Mouse (Mus musculus): ENCODE results near the gene Zfp341. TPM values are rescaled to one million over a fixed set of nuclear protein-coding genes. Genes with fewer than 3 reads are reported as not detected.
A peak's percentile ranks its signal among the peaks of the same experiment; 100 is the strongest.

The Zfp341 gene
- polyA plus RNA-seq, 1 experiment = 18.7 TPM

DNA sequence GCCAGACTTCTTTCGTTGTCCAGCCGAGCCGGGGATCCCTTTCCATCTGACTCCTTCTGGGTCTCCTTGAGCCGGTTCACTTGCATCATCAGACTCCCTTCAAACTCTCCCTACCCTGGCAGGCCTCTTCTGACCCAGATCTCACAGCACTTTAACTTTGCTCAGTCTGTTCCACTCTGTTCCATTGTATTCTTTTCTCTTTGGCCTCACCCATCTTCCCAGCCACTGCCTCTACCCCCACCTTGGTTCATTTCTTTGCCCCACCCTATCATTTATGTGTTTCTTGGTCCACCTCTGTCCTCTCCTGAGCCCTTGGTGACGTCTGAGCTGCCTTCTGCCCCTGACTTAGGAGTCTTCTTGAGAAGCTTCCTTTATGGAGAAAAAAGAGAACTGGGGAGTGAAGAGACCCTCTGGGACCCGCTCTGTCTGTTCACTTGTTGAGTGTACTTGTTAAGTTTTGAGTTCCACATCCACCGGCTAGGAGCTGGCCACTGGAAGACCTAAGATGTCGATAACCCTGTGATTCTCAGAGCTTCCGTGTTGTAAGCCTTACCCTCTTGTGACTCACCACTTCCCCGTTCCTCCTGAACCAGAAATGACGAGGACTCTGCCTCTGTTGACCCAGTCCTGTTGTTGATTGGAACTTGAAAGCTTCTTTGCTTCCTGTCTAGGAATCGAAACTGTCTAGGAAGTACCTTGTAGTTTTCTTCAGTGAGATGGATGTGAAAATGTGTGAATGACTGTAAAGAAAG, 44.6 kb downstream of the Zfp341 start:
- no peak for DNase-seq (ENCODE audit: low read depth)
- no peak for TF ChIP-seq POLR2A (IDR thresholded peaks at IDR 0.05; ENCODE audit: borderline replicate concordance, extremely low read depth, insufficient read depth, insufficient read length, poor library complexity, severe bottlenecking)
- TF ChIP-seq CTCF (IDR thresholded peaks at IDR 0.05; ENCODE audit: borderline replicate concordance, extremely low read depth, insufficient read depth, insufficient read length) = no peak

DNA sequence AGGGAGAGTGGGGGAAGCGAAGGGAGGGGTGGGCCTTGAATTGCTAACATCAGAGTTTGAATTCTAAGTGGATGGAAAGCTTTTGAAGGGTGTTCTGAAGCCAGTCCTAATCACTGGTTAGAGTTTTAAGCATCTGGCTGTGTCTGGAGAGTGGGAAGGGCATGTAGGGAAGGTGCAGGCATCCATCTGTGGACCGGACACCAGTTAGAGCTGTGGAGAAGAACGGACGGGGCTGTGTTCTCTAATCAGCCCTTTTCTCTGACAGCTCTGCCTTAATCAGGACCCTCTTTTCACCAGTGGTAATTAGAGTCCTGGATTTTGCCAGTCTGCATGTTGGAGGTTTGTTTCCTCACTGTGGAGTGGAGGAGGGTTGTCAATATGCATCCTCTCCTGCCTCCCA, 46.0 kb downstream of the Zfp341 start:
- DNase-seq (ENCODE audit: low read depth) = no peak
- TF ChIP-seq CTCF (IDR thresholded peaks at IDR 0.05; ENCODE audit: borderline replicate concordance, extremely low read depth, insufficient read depth, insufficient read length) (no peak), POLR2A (IDR thresholded peaks at IDR 0.05; ENCODE audit: borderline replicate concordance, extremely low read depth, insufficient read depth, insufficient read length, poor library complexity, severe bottlenecking) (no peak)

DNA sequence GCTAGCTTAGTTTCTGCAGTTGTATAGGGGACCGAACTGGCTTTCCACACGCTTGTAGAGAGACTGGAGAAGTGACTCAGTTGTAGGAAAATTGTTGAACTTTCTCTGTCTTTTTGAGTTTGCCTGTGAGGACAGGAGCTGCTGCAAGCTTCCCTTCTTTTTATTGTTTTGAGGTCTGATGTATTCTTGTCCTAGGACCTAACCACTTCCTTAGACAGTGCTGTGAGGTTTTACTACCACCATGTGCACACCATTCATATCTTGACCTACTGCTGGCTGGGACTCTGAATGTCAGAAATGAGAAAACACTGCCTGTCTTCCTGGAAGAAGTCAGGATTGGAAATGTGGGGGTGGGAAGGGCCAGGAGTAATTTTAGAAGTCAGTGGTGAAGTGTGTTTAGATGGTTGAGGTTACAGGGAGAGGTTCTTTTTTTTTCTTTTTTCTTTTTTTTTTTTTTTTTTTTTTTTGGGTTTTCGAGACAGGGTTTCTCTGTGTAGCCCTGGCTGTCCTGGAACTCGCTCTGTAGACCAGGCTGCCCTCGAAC, 46.5 kb downstream of the Zfp341 start:
- no peak for DNase-seq (ENCODE audit: low read depth)
- TF ChIP-seq POLR2A (IDR thresholded peaks at IDR 0.05; ENCODE audit: borderline replicate concordance, extremely low read depth, insufficient read depth, insufficient read length, poor library complexity, severe bottlenecking) = no peak
- TF ChIP-seq CTCF (IDR thresholded peaks at IDR 0.05; ENCODE audit: borderline replicate concordance, extremely low read depth, insufficient read depth, insufficient read length) = no peak

DNA sequence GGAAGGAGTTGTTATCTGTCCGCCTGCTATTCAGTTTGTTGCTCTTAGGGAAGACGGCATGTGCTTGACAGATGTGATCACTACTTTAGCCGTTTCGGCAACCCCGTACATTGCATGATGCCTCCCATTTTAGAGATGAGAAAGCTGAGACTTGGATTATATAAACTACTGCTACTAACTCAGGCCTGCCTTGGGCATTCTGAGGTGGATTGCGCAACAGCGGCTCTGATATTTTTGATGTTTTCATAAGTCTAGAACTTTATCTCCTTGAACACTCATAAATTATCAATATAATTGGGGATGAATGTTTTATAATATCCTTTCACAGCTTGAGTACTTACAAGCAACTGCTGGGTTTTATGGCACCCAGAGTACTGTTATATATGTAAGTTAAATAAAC, 55.6 kb downstream of the Zfp341 start:
- TF ChIP-seq CTCF (IDR thresholded peaks at IDR 0.05; ENCODE audit: borderline replicate concordance, extremely low read depth, insufficient read depth, insufficient read length) (no peak), POLR2A (IDR thresholded peaks at IDR 0.05; ENCODE audit: borderline replicate concordance, extremely low read depth, insufficient read depth, insufficient read length, poor library complexity, severe bottlenecking) (no peak)

DNA sequence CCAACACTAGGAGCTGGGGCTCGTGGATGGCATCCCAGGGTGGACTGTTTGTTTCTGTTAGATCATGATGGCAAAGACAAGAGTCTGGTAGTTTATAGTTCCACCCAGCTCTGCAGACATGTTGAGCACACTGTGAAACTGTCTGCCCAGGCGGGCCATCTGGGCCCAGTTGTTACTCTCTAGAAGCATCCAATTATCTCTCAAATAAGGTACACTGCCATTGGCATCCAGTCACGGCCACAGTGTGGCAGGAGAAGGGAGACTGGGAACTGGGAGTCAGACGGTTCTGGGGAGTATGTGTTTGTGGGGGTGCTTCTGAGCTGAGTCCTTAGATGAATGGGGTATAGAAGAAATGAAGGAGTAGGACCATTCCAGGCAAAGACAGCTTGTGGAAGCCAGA, 57.0 kb downstream of the Zfp341 start:
- TF ChIP-seq POLR2A (IDR thresholded peaks at IDR 0.05; ENCODE audit: borderline replicate concordance, extremely low read depth, insufficient read depth, insufficient read length, poor library complexity, severe bottlenecking) (no peak), CTCF (IDR thresholded peaks at IDR 0.05; ENCODE audit: borderline replicate concordance, extremely low read depth, insufficient read depth, insufficient read length) (no peak)
- no peak for DNase-seq (ENCODE audit: low read depth)

More for the DNA sequence above, 55.6 kb downstream of the Zfp341 start:
- no peak for DNase-seq (ENCODE audit: low read depth)

DNA sequence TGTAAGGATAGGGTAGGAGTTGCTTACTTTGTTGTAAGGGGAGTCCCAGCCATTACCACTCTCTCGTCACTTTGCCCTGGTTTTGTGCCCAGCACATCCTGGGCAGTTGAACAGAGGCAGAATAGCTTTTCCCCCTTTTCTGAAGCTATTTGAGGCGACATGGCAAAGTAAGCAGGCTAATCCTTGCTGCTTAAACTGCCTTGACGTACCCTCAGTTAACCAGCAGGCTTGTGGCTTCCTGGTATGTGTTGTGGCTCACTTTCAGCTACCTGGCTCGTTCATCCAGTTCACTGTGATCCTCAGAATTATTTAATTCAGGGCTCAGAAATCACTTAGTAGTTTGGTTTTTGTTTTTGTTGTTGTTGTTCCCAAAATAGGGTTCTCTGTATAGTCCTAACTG, 57.6 kb downstream of the Zfp341 start:
- TF ChIP-seq POLR2A (IDR thresholded peaks at IDR 0.05; ENCODE audit: borderline replicate concordance, extremely low read depth, insufficient read depth, insufficient read length, poor library complexity, severe bottlenecking) (no peak), CTCF (IDR thresholded peaks at IDR 0.05; ENCODE audit: borderline replicate concordance, extremely low read depth, insufficient read depth, insufficient read length) (no peak)
- DNase-seq (ENCODE audit: low read depth) = no peak

DNA sequence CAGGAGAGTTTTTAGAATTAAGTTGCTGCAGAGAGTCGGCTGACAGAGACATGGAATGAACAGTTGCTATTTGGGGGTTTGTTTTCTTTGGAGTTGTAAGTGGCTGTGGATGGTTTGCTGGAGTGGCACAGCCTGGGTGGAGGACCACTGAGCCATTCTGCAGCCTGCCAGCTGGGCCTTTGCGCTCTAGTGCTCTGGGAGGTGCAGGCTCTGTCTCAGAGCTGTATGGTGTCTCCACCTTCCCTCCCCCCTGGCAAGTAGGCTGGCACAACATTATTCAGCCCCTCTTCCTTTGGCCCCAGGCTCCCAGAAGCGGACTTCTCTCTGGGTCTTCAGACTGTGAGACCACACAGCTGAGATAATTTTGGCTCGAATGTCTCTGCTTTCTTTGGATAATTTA, 60.9 kb downstream of the Zfp341 start:
- peak; percentile 40 for DNase-seq (ENCODE audit: low read depth)
- no peak for TF ChIP-seq CTCF (IDR thresholded peaks at IDR 0.05; ENCODE audit: borderline replicate concordance, extremely low read depth, insufficient read depth, insufficient read length)
- no peak for TF ChIP-seq POLR2A (IDR thresholded peaks at IDR 0.05; ENCODE audit: borderline replicate concordance, extremely low read depth, insufficient read depth, insufficient read length, poor library complexity, severe bottlenecking)

DNA sequence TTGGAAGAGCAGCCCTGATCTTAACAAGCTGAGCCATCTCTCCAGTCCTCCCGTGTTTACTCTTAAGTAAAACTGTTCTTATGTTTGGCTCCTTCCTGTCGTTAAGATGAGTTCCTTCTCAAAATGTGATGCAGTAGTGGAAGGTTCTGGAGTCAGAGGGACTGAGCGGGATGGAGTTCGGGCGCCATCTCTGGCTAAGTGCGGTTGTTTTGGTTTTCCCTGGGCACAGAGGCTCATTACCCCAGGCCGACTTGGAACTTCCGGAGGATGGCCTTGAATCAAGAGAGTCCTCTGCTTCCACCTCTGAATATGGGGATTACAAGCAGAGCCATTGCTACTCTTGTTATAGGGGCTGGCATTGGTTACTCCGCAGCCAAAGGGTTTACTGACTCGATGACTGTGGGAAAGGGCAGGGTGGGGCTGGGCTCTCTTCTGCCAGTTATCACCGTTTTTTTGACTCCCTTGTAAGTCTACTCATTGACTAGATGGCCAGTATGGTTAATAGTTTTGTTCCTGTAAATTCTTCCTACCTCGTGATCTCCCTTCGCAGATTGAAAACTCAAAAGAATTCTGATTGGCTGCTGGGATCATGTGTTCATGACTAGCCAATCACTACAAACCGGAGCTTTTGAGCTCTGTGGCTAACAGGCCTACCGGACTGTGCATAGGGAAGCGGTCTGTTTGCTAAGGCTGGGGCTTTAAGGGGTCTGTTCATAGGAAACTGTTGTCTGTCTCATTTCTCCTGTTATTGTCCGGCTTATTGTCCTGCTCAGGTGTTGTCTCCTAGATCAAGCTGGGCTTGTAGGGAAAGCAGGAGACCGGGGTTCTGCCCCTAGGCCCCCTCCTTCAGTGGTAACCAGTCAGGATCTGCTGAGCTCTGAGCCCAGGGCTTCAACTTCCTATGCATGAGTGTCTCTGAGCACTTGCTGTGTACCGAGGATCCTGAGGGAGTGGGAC, 63.8 kb downstream of the Zfp341 start:
- peak; percentile 88 for DNase-seq (ENCODE audit: low read depth)
- TF ChIP-seq POLR2A (IDR thresholded peaks at IDR 0.05; ENCODE audit: borderline replicate concordance, extremely low read depth, insufficient read depth, insufficient read length, poor library complexity, severe bottlenecking) (no peak), CTCF (IDR thresholded peaks at IDR 0.05; ENCODE audit: borderline replicate concordance, extremely low read depth, insufficient read depth, insufficient read length) (no peak)

DNA sequence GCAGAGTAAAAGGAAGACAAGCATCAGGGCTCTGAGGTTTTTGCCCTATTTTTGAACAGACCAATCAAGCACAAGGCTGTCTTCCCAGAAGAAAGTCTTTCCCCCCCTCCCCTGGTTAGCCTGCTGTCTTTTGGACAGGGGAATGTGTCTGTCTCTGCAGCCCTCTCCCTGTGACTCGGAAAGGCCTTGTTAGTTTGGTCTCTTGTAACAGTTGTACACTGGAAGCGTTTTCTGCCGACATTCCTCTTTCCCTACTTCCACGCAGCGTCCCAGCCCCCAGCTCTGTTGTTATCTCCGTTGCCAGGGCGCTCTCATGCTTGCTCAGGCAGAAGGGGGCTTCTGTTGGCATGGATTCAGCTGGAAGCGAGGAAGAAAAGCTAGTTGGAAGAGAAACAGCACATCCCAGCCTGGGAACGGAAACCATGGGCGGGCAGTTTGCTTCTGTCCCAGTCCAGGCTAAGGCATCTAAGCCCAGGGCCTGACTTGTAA, 64.6 kb downstream of the Zfp341 start:
- DNase-seq (ENCODE audit: low read depth) = peak; percentile 98
- TF ChIP-seq POLR2A (IDR thresholded peaks at IDR 0.05; ENCODE audit: borderline replicate concordance, extremely low read depth, insufficient read depth, insufficient read length, poor library complexity, severe bottlenecking) (no peak), CTCF (IDR thresholded peaks at IDR 0.05; ENCODE audit: borderline replicate concordance, extremely low read depth, insufficient read depth, insufficient read length) (no peak)

DNA sequence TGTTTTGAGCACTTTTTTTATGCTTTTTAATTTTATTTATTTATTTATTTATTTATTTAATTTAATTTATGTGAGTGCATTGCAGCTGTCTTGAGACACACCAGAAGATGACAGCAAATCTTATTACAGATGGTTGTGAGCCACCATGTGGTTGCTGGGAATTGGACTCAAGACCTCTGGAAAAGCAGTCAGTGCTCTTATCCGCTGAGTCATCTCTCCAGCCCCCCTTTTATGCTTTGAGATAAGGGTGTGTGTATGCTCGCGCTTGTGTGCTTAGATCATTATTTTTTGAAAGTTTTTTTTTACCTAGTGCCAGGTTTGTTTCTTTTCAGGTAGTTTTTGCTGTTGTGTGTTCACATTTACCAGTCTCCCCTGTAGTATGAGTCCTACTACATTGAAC, 65.9 kb downstream of the Zfp341 start:
- no peak for TF ChIP-seq POLR2A (IDR thresholded peaks at IDR 0.05; ENCODE audit: borderline replicate concordance, extremely low read depth, insufficient read depth, insufficient read length, poor library complexity, severe bottlenecking)
- TF ChIP-seq CTCF (IDR thresholded peaks at IDR 0.05; ENCODE audit: borderline replicate concordance, extremely low read depth, insufficient read depth, insufficient read length) = no peak
- no peak for DNase-seq (ENCODE audit: low read depth)

DNA sequence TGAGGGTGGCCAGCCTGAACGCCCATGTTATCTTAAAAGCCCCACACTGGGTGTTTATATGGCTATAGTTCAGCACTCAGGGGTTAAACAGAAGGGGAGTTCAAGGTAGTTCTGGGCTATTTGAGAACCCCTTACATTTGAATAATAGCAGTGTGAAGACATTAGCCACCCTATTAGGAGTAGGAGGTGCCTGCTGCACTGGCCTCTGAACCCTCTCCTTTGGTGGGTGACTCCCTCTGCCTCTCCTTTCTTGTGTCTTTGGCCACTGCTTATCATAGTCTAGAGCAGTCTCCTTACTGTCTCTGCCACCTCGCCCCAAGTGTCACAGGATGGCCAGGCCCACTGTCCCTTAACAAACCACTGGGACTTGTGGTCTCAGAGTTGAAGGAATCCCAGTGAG, 67.2 kb downstream of the Zfp341 start:
- no peak for DNase-seq (ENCODE audit: low read depth)
- TF ChIP-seq POLR2A (IDR thresholded peaks at IDR 0.05; ENCODE audit: borderline replicate concordance, extremely low read depth, insufficient read depth, insufficient read length, poor library complexity, severe bottlenecking) (no peak), CTCF (IDR thresholded peaks at IDR 0.05; ENCODE audit: borderline replicate concordance, extremely low read depth, insufficient read depth, insufficient read length) (no peak)

Measured in brain, embryonic 14.5 days (tissue).